Mouse (Mus musculus): ENCODE measurements around the gene Ephb1.

Gene Ephb1

DNA sequence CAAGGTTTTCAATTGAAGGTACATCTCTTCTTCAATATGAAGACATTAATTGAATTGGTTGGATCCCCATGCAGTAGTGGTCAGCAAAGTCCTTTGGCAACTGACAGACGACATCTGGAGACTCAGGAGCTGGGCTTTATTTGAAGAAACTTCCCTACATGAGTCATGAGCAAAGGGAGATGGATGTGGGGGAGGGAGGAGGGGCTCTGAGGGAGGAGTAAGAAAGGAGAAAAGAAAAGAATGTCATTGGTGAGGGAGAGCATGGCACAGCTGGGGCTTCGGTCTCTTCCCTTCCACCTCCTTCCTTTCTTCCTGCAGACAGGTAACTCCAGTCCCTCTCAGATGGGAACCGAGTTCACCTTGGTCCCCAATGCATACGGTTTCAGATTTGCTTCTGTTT lies 431.6 kb downstream of the Ephb1 start:
- in situ Hi-C loops (cut with MboI, MseI): no loop called here

DNA sequence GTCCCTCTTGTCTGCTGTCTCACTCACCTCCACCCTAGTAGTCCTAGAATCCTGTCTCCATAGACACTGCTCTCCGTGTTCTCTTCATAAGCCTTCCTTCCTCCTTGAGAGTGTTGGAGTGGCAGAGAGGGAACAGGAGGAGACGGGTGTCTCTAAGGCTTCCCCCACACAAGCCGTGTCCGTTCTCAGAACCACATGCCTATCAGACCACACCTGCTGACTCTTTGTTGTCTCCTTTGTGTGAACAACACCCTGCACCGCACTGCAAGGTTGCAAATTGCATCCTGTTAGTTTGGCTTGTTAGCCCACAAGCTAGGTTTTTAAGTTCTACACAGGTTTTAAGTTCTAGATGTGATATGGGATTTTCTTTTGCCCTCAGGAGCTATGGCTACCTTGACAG lies 435.2 kb downstream of the Ephb1 start:
- in situ Hi-C loops (cut with MboI, MseI): no loop called here

DNA sequence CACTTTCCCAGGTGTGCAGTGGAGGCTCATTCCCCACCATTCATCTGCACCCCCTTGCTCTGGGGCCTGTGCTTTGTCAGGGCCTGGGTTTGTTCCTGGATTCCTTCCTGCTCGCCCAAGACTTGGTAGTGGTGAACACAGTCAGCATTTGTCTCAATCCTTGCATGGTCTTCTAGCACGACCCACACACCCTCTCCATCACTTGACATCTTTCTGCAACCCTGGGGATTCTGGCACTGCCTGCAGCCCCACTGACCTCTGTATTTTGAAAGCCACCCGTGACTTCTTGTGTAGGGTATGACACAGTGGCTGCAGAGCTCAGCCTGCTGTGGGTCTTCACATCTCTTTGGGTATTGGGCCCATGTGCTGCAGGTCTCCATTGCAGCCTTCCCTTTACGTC lies 435.7 kb downstream of the Ephb1 start:
- in situ Hi-C loops (cut with MboI, MseI): no loop called here

DNA sequence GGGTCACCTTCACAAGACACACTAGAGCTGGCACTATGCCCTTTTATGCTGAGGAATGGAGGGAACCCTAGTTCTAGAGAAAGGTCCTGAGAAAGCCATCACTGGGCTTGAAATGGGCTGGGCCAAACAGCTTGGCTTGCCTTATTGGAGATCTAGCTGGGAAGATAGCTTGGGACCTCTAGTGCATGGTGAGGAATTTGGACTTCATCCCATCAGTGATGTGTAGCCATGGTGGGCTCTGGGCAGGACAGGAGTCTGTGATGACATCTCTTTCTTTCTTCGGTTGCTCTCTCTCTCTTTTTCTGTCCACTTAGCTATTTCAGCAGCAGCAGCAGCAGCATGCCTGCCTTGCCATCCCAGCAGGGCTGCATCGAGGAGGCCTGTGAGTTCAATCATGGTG lies 439.4 kb downstream of the Ephb1 start:
- in situ Hi-C loops (cut with MboI, MseI): no loop called here

DNA sequence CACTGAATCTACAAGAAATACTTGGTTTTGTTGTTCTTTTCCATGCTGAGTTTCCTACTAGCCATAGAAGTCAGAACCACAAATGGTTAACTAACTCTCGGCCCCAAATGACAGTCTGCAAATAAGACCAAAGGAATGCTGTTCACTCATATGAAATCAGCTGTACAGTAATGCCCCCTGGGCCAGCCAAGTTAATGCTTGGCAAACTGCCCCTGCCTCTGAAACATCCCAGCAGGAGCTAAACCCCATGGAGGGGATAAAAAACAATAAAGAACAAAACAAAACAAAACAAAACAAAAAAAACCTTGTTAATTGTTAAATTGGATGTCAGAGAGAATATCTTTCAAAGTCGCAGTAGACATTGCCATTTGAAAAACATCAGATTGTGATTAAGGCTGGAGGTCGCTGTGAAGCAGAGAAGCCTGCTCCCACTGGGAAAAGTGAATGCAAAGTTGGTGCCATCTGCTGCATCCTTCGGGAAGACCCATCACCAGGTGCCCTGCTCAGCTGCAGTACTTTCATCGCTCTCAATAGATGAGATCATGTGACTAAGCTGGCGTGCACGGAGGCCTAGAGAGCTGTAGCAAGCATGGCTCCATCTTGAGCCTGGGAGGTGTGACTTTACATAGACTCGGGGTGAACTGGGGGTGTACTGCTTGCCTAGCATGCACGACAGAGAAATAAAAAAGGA lies 443.2 kb downstream of the Ephb1 start:
- in situ Hi-C loops (cut with MboI, MseI): no loop called here

DNA sequence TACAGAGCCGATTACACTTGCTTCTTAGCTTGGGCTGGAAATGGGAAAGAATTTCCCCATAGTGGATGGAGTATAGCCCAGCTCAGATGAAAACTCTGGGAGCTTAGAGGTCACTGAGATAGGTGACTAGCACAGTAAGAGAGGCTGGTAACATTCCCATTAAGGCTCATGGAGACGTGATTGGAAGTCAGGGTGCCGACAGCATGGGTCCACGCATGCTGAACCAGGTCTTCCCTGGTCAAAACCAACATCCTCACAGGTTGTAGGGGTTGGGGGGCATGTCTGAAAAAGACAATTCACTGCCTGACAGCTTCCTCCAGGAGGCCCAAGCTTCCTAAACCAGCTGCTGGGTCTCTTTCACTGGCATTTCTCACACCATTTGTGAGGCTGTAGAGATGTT lies 445.0 kb downstream of the Ephb1 start:
- in situ Hi-C loops (cut with MboI, MseI): no loop called here

DNA sequence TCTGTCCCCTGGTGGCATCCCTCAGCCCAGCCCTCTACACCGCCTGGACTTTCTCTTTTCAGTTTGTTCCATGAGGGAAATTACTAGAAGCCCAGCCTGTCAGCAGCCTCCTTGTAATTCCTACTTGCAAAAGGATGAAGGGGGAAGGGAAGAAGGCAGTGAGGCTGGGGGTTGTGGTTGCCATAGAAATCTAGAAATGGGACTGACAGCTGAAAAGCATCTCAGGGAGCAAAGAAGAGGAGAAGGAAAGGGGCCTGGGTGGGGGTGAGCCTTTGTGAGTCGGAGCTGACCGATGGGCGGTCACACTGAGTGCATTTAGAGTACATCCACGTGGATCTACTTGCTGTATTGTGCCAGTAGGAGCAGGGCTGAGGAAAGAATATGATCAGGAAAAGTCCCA lies 445.6 kb downstream of the Ephb1 start:
- in situ Hi-C loops (cut with MboI, MseI): no loop called here

DNA sequence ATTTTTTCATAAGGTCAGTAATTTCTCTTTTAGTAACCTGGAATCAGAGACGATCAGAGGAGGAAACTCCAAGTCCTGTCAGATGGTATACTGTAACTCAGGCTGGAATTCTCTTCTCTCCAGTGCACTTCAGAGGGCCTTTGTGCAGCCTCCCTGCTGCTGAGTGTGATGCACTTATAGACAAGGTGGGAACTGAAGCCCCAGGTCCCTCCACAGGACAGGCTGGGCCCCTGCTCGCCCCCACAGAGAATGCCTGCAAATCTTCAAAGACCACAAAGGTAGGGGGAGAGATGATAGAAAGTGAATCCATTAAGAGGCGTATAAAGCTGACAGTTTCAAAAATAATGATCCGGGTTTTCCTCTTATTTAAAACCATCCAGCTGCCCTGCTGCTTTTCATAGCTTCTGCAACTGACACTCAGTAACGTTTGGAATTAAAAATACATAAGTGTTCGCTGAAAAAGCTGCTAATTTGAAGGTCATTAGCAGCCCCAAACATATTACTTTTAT lies 446.7 kb downstream of the Ephb1 start:
- in situ Hi-C loops (cut with MboI, MseI): no loop called here

DNA sequence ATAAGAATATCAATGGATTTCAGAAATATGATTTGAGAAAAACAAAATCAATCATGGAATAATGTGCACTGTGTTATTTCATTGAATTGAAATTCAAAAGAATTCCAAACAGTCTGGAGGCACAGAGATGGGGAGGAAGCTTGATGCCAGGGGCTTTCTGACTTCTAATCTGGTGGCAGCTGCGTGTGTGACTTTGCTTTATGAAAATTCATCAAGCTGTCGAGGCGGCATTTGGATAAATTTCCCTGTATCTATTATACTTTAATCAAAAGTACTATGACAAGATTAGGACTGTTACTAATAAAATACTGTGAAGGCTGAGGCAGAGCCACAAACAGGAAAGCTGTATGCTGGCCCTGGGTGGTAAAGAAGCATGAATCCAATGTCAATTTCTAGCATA lies 451.1 kb downstream of the Ephb1 start:
- in situ Hi-C loops (cut with MboI, MseI): no loop called here

DNA sequence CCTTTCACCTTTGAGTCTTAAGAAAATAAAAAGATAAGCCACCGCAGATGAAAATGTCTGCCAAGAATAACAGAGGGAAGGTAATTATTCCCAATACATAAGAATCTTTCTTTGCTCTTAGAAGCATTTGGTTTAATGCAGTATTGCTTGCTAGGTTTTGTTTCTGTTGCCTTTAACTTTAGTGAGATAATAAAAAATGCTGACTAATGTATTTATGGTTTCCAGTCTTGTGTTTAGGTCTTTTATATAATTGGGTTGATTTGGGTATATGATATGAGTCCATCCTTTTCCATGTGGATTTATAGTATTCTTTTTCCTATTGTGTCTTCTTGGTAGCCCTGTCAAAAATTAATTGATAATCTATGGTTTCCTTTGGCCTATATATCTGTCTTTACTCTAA lies 456.6 kb downstream of the Ephb1 start:
- in situ Hi-C loops (cut with MboI, MseI): no loop called here

DNA sequence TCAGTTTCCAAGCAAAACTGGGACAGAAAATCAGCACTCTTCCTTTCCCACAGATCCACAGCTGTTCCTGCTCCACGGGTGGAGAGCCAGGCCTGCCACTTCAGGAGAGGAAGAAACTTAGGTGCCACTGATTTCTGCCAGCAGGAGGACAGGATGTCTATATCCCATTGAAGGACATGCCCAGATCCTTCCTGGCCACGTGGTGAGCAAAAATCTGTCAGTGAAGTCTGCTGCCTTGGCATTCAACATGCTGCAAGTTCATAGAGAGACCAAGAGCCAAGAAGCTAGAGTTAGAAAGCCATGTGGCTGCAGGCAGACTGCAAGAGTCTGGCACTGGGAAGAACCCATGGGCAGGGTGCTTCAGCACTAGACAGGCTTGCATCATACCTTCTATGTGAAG lies 471.2 kb downstream of the Ephb1 start:
- in situ Hi-C loops (cut with MboI, MseI): no loop called here

DNA sequence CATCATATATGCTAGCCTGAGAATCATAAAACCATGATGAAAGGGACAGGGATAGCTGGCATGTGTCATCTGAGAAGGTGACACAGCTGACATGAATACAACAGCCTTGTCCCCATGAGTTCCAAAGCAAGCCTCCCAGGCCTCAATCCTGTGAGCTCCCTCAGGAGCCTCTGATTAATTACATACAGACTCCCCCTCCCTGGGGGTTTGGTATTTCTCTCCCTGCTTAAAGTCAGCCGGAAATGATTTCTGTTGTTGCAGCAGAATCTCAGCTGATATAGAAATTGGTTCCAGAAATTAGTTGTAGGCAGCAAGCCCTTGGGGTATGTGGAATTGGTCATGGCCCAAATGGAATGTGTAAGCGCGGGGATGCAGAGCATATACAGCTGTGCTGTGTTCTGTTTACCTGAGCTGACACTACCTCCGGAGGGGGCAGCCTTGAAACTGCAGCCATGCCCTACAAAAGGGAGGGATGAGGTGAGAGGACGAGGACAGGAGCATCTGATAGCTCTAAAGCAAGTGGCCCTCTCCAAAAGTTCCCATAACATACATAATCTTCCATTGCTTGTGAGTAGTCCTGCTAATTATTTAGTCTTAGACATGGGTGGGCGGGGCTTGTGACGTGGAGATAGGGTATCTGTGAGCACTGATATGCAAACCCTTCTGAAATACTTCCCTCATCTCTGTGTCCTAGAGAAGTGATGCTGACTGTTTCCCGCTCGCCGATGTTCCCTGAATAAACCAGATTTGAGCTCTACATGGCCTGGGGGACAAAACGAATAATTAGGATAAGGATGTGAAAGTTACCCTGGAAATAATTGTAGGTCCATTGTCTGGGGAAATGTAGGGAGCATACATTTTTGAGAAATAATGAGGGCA lies 477.1 kb downstream of the Ephb1 start:
- in situ Hi-C loops (cut with MboI, MseI): no loop called here

DNA sequence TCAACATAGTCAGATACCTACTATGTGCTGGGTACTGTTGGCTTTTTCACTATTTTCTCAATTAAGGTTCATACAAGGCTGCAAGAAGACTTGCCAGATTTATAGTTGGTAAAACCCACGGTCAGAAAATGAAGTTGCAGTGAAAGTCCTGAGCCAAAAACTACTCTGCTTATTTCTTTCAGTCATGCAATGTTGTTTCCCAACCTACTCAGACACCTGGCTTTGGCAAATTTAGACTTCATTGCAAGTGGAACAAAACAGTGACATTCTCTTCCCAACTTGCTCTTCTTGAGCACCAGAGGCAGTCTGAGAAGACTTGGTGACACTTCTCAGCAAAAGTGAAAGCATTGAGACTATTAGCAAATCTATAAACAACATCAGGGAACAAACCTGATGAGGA lies 479.2 kb downstream of the Ephb1 start:
- in situ Hi-C loops (cut with MboI, MseI): no loop called here

Data from regulatory T cell (primary cell).